Mouse (Mus musculus) hindbrain, embryonic 11.5 days (tissue): ENCODE measurements around the gene Asb6. TPM values are rescaled to one million over a fixed set of nuclear protein-coding genes. Genes with fewer than 3 reads are reported as not detected.

ENCODE experiments used
- ATAC-seq: fragments of 200-750 bp; cut with Nextera tagmentation; 2 replicates; pipeline ENCODE4 v1.8.0; 2017; ENCODE audit warnings: mild to moderate bottlenecking, moderate TSS enrichment, moderate library complexity; ENCODE audit not compliant: low FRiP score
- DNase-seq: peaks from one replicate; pipeline ENCODE4 v3.0.0-alpha.2; 2015; ENCODE audit warnings: low spot score
- H3K27ac ChIP-seq: fragments of 300-500 bp; sonication (generic); 2 replicates; pipeline ENCODE4 v1.5.1; 2014; ENCODE audit warnings: mild to moderate bottlenecking, low read depth, low read length
- H3K27me3 ChIP-seq: fragments of 300-500 bp; sonication (generic); 2 replicates; pipeline ENCODE4 v1.6.1; 2014; ENCODE audit warnings: mild to moderate bottlenecking, low read length, moderate library complexity, mixed read lengths; ENCODE audit not compliant: control insufficient read depth, insufficient read depth
- H3K36me3 ChIP-seq: fragments of 300-500 bp; sonication (generic); 2 replicates; pipeline ENCODE4 v1.6.1; 2014; ENCODE audit warnings: mild to moderate bottlenecking, low read length, moderate library complexity, mixed read lengths; ENCODE audit not compliant: control insufficient read depth, insufficient read depth
- H3K4me1 ChIP-seq: fragments of 300-500 bp; sonication (generic); replicated peaks from 2 replicates; pipeline ENCODE4 v1.6.1; 2014; ENCODE audit warnings: low read length, mixed read lengths; ENCODE audit not compliant: control insufficient read depth, insufficient read depth
- H3K4me2 ChIP-seq: fragments of 300-500 bp; sonication (generic); replicated peaks from 2 replicates; pipeline ENCODE4 v1.6.1; 2014; ENCODE audit warnings: mild to moderate bottlenecking, low read depth, low read length
- H3K4me3 ChIP-seq: fragments of 300-500 bp; sonication (generic); 2 replicates; pipeline ENCODE4 v1.5.1; 2014; ENCODE audit warnings: low read depth, low read length
- H3K9ac ChIP-seq: fragments of 300-500 bp; sonication (generic); 2 replicates; pipeline ENCODE4 v1.6.1; 2014; ENCODE audit warnings: low read depth, low read length
- H3K9me3 ChIP-seq: fragments of 300-500 bp; sonication (generic); 2 replicates; pipeline ENCODE4 v1.6.1; 2016; ENCODE audit warnings: low read length; ENCODE audit not compliant: control insufficient read depth
- WGBS: fragments of 180-500 bp; shearing (Covaris S2); extraction: QIAGEN DNeasy Blood & Tissue Kit; methylation state at CpG from one replicate; pipeline ENCODE4 v1.1.7; 2014; 5-methylcytosine and 5-hydroxymethylcytosine counted together
- polyA plus RNA-seq: library from polyadenylated mRNA; unstranded; fragments of >200 nt; fragmentation: Nextera tagmentation; extraction: Ambion mirVana; gene quantifications from 2 replicates; pipeline ENCODE4 v1.2.1, GENCODE M21; 2014

Asb6 gene
- polyA plus RNA-seq, 1 experiment from 2014 or later: 26.0 TPM

- Histone ChIP-seq H3K27me3 (peaks cover 15% of the 10 kb centered on the region), H3K4me2 (peak overlapping the region; percentile 36), H3K4me1 (peaks cover 23% of the 10 kb centered on the region), H3K9me3 (no peaks in the 10 kb centered on the region), H3K9ac (0 out of 2 replicates have a peak overlapping the region, but pooled peaks have one; percentile 5), H3K4me3 (no peak overlapping the region), H3K27ac (0 out of 2 replicates have a peak overlapping the region, but pooled peaks have one; percentile 18), H3K36me3 (no peaks in the 10 kb centered on the region)
- DNase-seq: peak; percentile 90
- 6% methylated on average over 11 of the region's 11 CpGs for WGBS
- peak; percentile 73 for ATAC-seq
These were observed 33.8 kb downstream of the Asb6 start for GRCm38 (mm10) chr2:30796382-30796781.

- Histone ChIP-seq H3K27ac (peak overlapping the region; percentile 6; the same call in 1 of the 2 replicates), H3K4me1 (peaks cover 19% of the 10 kb centered on the region), H3K9me3 (no peaks in the 10 kb centered on the region), H3K27me3 (peaks cover 10% of the 10 kb centered on the region), H3K4me3 (no peak overlapping the region), H3K9ac (no peak overlapping the region), H3K4me2 (no peak overlapping the region), H3K36me3 (no peaks in the 10 kb centered on the region)
- ATAC-seq: peak; percentile 1
- WGBS: 53% methylated on average over 5 of the region's 5 CpGs
- no peak for DNase-seq
These were observed 34.3 kb downstream of the Asb6 start for GRCm38 (mm10) chr2:30795889-30796275.

GRCm38 (mm10) chr2:30795271-30795888 lies 34.8 kb downstream of the Asb6 start:
- peaks cover 15% of the 10 kb centered on the region for H3K4me1 ChIP-seq
- DNase-seq (no peak), ATAC-seq (no peak)
- H3K4me2 ChIP-seq: peak overlapping the region; percentile 57; the same call in 1 of the 2 replicates
- no peaks in the 10 kb centered on the region for H3K36me3 ChIP-seq
- 71% methylated on average over 7 of the region's 7 CpGs for WGBS
- H3K9ac ChIP-seq: no peak overlapping the region
- H3K27ac ChIP-seq: peak overlapping the region; percentile 6; the same call in 1 of the 2 replicates
- no peaks in the 10 kb centered on the region for H3K9me3 ChIP-seq
- H3K27me3 ChIP-seq: peaks cover 5% of the 10 kb centered on the region
- H3K4me3 ChIP-seq: no peak overlapping the region

- DNase-seq (peak; percentile 96), ATAC-seq (peak; percentile 73)
- peak overlapping the region; percentile 32 for H3K4me3 ChIP-seq
- no peaks in the 10 kb centered on the region; the same call in 1 of the 2 replicates for H3K27me3 ChIP-seq
- H3K27ac ChIP-seq: peak overlapping the region; percentile 82
- no peaks in the 10 kb centered on the region for H3K9me3 ChIP-seq
- H3K4me1 ChIP-seq: peaks cover 15% of the 10 kb centered on the region
- 7% methylated on average over 48 of the region's 48 CpGs for WGBS
- H3K4me2 ChIP-seq: peak overlapping the region; percentile 57
- peak overlapping the region; percentile 70 for H3K9ac ChIP-seq
- H3K36me3 ChIP-seq: no peaks in the 10 kb centered on the region
These were observed 35.7 kb downstream of the Asb6 start for GRCm38 (mm10) chr2:30794179-30795108.

- WGBS: 84% methylated on average over 7 of the region's 7 CpGs
- H3K4me3 ChIP-seq: no peak overlapping the region
- no peaks in the 10 kb centered on the region for H3K27me3 ChIP-seq
- no peak overlapping the region for H3K9ac ChIP-seq
- H3K27ac ChIP-seq: no peak overlapping the region
- H3K36me3 ChIP-seq: no peaks in the 10 kb centered on the region
- ATAC-seq (no peak), DNase-seq (no peak)
- no peaks in the 10 kb centered on the region for H3K9me3 ChIP-seq
- peaks cover 20% of the 10 kb centered on the region for H3K4me1 ChIP-seq
- no peak overlapping the region for H3K4me2 ChIP-seq
These were observed 38.1 kb downstream of the Asb6 start for GRCm38 (mm10) chr2:30792061-30792460.

- Histone ChIP-seq H3K4me2 (no peak overlapping the region), H3K4me3 (no peak overlapping the region), H3K27me3 (no peaks in the 10 kb centered on the region), H3K9ac (peak overlapping the region; percentile 44), H3K27ac (peak overlapping the region; percentile 69), H3K4me1 (peaks cover 14% of the 10 kb centered on the region), H3K36me3 (no peaks in the 10 kb centered on the region), H3K9me3 (no peaks in the 10 kb centered on the region)
- WGBS: 52% methylated on average over 4 of the region's 4 CpGs
- no peak for ATAC-seq
- DNase-seq: no peak
These were observed 42.7 kb downstream of the Asb6 start for GRCm38 (mm10) chr2:30787466-30787865.

- no peaks in the 10 kb centered on the region for H3K27me3 ChIP-seq
- 10% methylated on average over 37 of the region's 40 CpGs for WGBS
- H3K36me3 ChIP-seq: no peaks in the 10 kb centered on the region
- no peak overlapping the region for H3K4me3 ChIP-seq
- DNase-seq (peak; percentile 55), ATAC-seq (peak; percentile 46; the same call in 1 of the 2 replicates)
- peak overlapping the region; percentile 48 for H3K9ac ChIP-seq
- H3K27ac ChIP-seq: peak overlapping the region; percentile 77
- peaks cover 17% of the 10 kb centered on the region for H3K4me1 ChIP-seq
- no peaks in the 10 kb centered on the region for H3K9me3 ChIP-seq
- peak overlapping the region; percentile 36; the same call in 1 of the 2 replicates for H3K4me2 ChIP-seq
These were observed 45.8 kb downstream of the Asb6 start for GRCm38 (mm10) chr2:30784078-30784994.

- H3K36me3 ChIP-seq: no peaks in the 10 kb centered on the region
- peak overlapping the region; percentile 14 for H3K27ac ChIP-seq
- no peak overlapping the region for H3K4me3 ChIP-seq
- no peaks in the 10 kb centered on the region for H3K27me3 ChIP-seq
- ATAC-seq (peak; percentile 55; the same call in 1 of the 2 replicates), DNase-seq (peak; percentile 73)
- peaks cover 21% of the 10 kb centered on the region for H3K4me1 ChIP-seq
- H3K9ac ChIP-seq: peak overlapping the region; percentile 48
- no peaks in the 10 kb centered on the region for H3K9me3 ChIP-seq
- H3K4me2 ChIP-seq: peak overlapping the region; percentile 36; the same call in 1 of the 2 replicates
- 1% methylated on average over 13 of the region's 13 CpGs for WGBS
These were observed 46.8 kb downstream of the Asb6 start for GRCm38 (mm10) chr2:30783346-30783745.
